Mouse (Mus musculus): ENCODE data around the gene Gm12166.

DNA sequence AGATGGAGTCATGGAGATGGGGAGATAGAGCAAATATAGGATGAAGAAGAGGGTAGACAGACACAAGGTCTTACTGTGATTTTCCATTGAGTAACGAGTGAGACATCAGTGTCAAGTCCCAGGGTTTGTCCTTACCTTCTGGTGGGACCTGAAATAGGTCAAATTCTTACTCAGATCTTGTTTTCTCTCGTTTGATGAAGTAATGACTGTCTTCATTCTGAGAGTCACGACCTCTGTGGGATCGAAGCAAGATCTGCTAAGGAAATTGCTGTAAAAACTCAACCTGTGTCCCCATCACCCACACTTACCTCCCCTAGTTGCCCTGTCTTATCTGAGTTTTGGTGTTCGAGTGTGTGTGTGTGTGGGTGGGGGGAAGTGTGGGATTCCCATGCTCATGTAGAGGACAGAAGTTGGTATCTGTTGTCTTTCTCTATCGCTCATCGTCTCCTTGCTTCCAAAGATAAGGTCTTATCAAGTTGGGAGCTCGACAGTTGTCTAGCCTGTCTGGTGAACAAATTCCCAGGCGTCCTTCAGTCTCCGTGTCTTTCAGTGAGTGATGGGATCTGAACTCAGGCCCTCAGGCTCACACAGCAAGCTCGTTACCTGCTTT lies 31.8 kb upstream of the Gm12166 start:
- TF ChIP-seq POLR2A (IDR thresholded peaks at IDR 0.05; ENCODE audit: control insufficient read depth, low read depth, low read length) (no peak), CTCF (IDR thresholded peaks at IDR 0.05; ENCODE audit: control insufficient read depth, insufficient read depth, insufficient replicate concordance, low read depth, low read length) (no peak)
